8 mouse cellular contexts compared by ENCODE assay signal in the genomic region with DNA sequence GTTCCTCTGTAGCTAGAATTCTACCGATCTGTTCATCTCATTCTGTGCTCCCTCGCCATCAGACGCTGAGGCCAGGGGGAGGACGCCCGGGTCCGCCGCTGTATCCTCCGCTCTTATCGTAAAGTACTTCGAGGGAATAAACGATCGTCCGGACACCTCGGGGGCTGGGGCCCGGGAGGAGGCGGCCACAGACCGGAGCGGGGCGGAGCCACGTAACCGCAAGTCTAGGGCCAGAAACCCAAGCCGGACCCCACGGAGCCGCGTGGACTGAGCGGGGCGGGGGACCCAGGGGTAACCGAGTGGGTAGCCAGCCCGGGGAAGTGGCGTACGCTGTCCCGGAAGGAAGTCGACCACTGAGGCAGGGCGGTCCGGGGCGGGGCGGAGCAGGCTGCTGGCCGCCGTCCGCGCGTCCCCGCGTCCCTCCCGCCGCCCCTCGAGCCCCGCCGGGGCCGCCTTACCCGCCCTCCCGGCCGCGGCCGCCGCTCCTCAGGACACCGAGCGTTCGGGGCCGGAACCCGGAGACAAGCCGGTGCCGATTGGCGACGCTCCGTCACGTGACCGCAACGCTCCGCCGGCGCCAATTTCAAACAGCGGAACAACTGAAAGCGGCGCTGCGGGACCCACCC. TPM values are rescaled to one million over a fixed set of nuclear protein-coding genes. Genes with fewer than 3 reads are reported as not detected.
DNase-seq lines count a peak whose midpoint lies in the region; ATAC-seq lines count a peak whose summit lies in the region.

TSS of gene Rhno1 (minus strand) at position 531 of the 626 bp plus-strand sequence.
TSS of gene Foxm1 (plus strand) at position 587 of the 626 bp plus-strand sequence.

- peak within 1 kb of the TSS; percentile 79 for H3K4me2 ChIP-seq in embryonic facial prominence, embryonic 11.5 days (ENCODE audit: low read depth, low read length)
- peak within 1 kb of the TSS; percentile 89 for H3K4me2 ChIP-seq in limb, embryonic 12.5 days
- H3K4me2 ChIP-seq in midbrain, embryonic 13.5 days (replicated peaks), result peak within 1 kb of the TSS; percentile 97

- H3K27ac ChIP-seq in embryonic facial prominence, embryonic 11.5 days (replicated peaks; ENCODE audit: low read depth, low read length), result peak within 1 kb of the TSS; percentile 96
- peak within 1 kb of the TSS; percentile 96 for H3K27ac ChIP-seq in limb, embryonic 12.5 days
- peak within 1 kb of the TSS; percentile 87 for H3K27ac ChIP-seq in midbrain, embryonic 13.5 days

- WGBS in embryonic facial prominence, embryonic 11.5 days, result under 1% methylated on average over 40 of the region's 76 CpGs
- under 1% methylated on average over 67 of the region's 76 CpGs for WGBS in limb, embryonic 12.5 days
- WGBS in midbrain, embryonic 13.5 days, result under 1% methylated on average over 72 of the region's 76 CpGs

- H3K36me3 ChIP-seq in embryonic facial prominence, embryonic 11.5 days (replicated peaks; ENCODE audit: control insufficient read depth, insufficient read depth, low read depth, low read length), result peaks cover 11% of the 10 kb centered on the region
- peaks cover 40% of the 10 kb centered on the region for H3K36me3 ChIP-seq in limb, embryonic 12.5 days
- H3K36me3 ChIP-seq in midbrain, embryonic 13.5 days, result peaks cover 28% of the 10 kb centered on the region

- H3K9ac ChIP-seq in embryonic facial prominence, embryonic 11.5 days (replicated peaks; ENCODE audit: low read length), result peak within 1 kb of the TSS; percentile 95
- H3K9ac ChIP-seq in limb, embryonic 12.5 days (replicated peaks), result peak within 1 kb of the TSS; percentile 88
- H3K9ac ChIP-seq in midbrain, embryonic 13.5 days (replicated peaks), result peak within 1 kb of the TSS; percentile 87

- peak; percentile 90 for DNase-seq in 3134 (ENCODE audit: extremely low read depth, insufficient read length, low spot score)
- peak; percentile 91 for DNase-seq in adrenal gland, postnatal 14 days
- DNase-seq in embryonic facial prominence, embryonic 11.5 days (ENCODE audit: low spot score), result peak; percentile 92
- peak; percentile 89 to 90 for DNase-seq in heart, adult 18-20 months
- peak; percentile 88 for DNase-seq in kidney, adult 18-20 months
- DNase-seq in spleen, adult 12 weeks (ENCODE audit: low spot score), result peak; percentile 76

- peak within 1 kb of the TSS; percentile 95 for H3K4me3 ChIP-seq in embryonic facial prominence, embryonic 11.5 days (ENCODE audit: low read depth, low read length)
- H3K4me3 ChIP-seq in limb, embryonic 12.5 days (replicated peaks), result peak within 1 kb of the TSS; percentile 96
- peak within 1 kb of the TSS; percentile 77 for H3K4me3 ChIP-seq in midbrain, embryonic 13.5 days (replicated peaks)

- peak; percentile 86 for ATAC-seq in embryonic facial prominence, embryonic 11.5 days (replicated peaks; ENCODE audit: insufficient number of reproducible peaks, low FRiP score, low TSS enrichment, low read depth)
- peak; percentile 85 for ATAC-seq in limb, embryonic 12.5 days (ENCODE audit: insufficient number of reproducible peaks, insufficient read depth, low FRiP score, low TSS enrichment, low read depth)
- peak; percentile 92 for ATAC-seq in midbrain, embryonic 13.5 days

- H3K27me3 ChIP-seq in embryonic facial prominence, embryonic 11.5 days (ENCODE audit: control insufficient read depth, insufficient read depth, low read length), result no peaks in the 10 kb centered on the region
- H3K27me3 ChIP-seq in limb, embryonic 12.5 days, result no peaks in the 10 kb centered on the region
- H3K27me3 ChIP-seq in midbrain, embryonic 13.5 days, result no peaks in the 10 kb centered on the region

- no peaks in the 10 kb centered on the region for H3K9me3 ChIP-seq in embryonic facial prominence, embryonic 11.5 days (replicated peaks; ENCODE audit: control insufficient read depth, low read length)
- H3K9me3 ChIP-seq in limb, embryonic 12.5 days, result no peaks in the 10 kb centered on the region
- H3K9me3 ChIP-seq in midbrain, embryonic 13.5 days, result no peaks in the 10 kb centered on the region

- H3K4me1 ChIP-seq in embryonic facial prominence, embryonic 11.5 days (ENCODE audit: control insufficient read depth, insufficient read depth, low read length), result no peaks in the 10 kb centered on the region; the same call in 1 of the 2 replicates
- peaks cover 28% of the 10 kb centered on the region for H3K4me1 ChIP-seq in limb, embryonic 12.5 days (replicated peaks)
- H3K4me1 ChIP-seq in midbrain, embryonic 13.5 days (replicated peaks), result peaks cover 45% of the 10 kb centered on the region

RNA-seq across cellular contexts. Expression of gene Rhno1, which starts in this region (rescaled TPM):
- 23.7 and 25.6 TPM in 2 replicates for total RNA-seq in adrenal gland, postnatal 14 days (2021)
- 172 and 174 TPM in 2 replicates for polyA plus RNA-seq in embryonic facial prominence, embryonic 11.5 days (2014; fragmentation: Nextera tagmentation; extraction: Ambion mirVana)
- 10 to 100 TPM in 1 of 2 experiments, 1 to 10 TPM in 1; 8.8 to 10.6 TPM for total RNA-seq in heart, adult 18-20 months (2021)
- 167 and 177 TPM in 2 replicates for polyA plus RNA-seq in limb, embryonic 12.5 days (2016; fragmentation: Nextera tagmentation; extraction: Ambion mirVana)
- 132 and 136 TPM in 2 replicates for polyA plus RNA-seq in midbrain, embryonic 13.5 days (2015; fragmentation: Nextera tagmentation; extraction: Ambion mirVana)

RNA-seq across cellular contexts. Expression of gene Foxm1, which starts in this region (rescaled TPM):
- 15.0 and 16.7 TPM in 2 replicates for total RNA-seq in adrenal gland, postnatal 14 days (2021)
- 40.7 and 43.4 TPM in 2 replicates for polyA plus RNA-seq in embryonic facial prominence, embryonic 11.5 days (2014; fragmentation: Nextera tagmentation; extraction: Ambion mirVana)
- under 1 TPM; 0.52 to 0.98 TPM for total RNA-seq in heart, adult 18-20 months (2021)
- polyA plus RNA-seq in limb, embryonic 12.5 days (2016; fragmentation: Nextera tagmentation; extraction: Ambion mirVana), result 43.2 and 52.4 TPM in 2 replicates
- polyA plus RNA-seq in midbrain, embryonic 13.5 days (2015; fragmentation: Nextera tagmentation; extraction: Ambion mirVana), result 17.8 and 19.7 TPM in 2 replicates

Comparison
In these comparisons a context has a peak if more than half of its experiments do, and no peak if none do; other contexts are left out.
1. Peak in every context shown above with its lines: DNase-seq, ATAC-seq, H3K4me3 ChIP-seq and H3K27ac ChIP-seq.